Mouse (Mus musculus) lung, postnatal 0 days (tissue): Measurements from ENCODE around the gene Apaf1.

Experiments used
- CTCF ChIP-seq: IDR thresholded peaks from 2 replicates; pipeline ENCODE4 v1.5.1; 2016; ENCODE audit warnings: antibody characterized with exemption, mild to moderate bottlenecking
- EP300 ChIP-seq: IDR thresholded peaks from 2 replicates; pipeline ENCODE4 v1.6.1; 2016; ENCODE audit warnings: antibody characterized with exemption, mild to moderate bottlenecking, control low read depth

DNA sequence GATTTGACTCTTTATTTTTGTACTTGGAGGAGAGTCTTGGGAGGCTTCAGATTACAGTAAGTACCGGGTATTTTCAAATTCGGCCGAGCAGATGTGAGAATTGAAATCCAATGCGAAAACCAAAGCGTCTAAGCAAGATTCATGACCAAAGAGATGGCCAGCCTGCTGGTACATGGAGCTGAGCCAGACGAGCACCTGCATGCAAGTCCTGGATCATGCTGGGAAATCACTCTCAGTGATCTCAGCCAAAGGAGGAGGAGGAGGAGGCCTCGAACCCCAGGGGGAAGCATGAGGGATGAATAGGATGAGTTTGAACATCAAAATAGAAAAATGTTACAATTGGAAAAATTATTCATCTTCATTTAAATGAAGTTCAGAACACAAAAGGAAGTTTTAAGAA is 122.2 kb downstream of the Apaf1 start:
- TF ChIP-seq CTCF (no peak), EP300 (no peak)
